In genomic region chr3:154331506-154332212, GRCm38 (mm10) we compare ENCODE assay signal across 8 mouse cellular contexts. TPM values are rescaled to one million over a fixed set of nuclear protein-coding genes. Genes with fewer than 3 reads are reported as not detected.
DNase-seq lines count a peak whose midpoint lies in the region; ATAC-seq lines count a peak whose summit lies in the region.

No protein-coding gene starts in this region.

- WGBS in midbrain, embryonic 10.5 days: under 1% methylated on average over 21 of the region's 21 CpGs
- under 1% methylated on average over 21 of the region's 21 CpGs for WGBS in midbrain, embryonic 16.5 days
- WGBS in heart, embryonic 14.5 days: 2% methylated on average over 21 of the region's 21 CpGs
- 2% methylated on average over 21 of the region's 21 CpGs for WGBS in liver, embryonic 12.5 days (ENCODE audit: insufficient replicate concordance)

- no peak overlapping the region for H3K9ac ChIP-seq in midbrain, embryonic 16.5 days (ENCODE audit: low read depth, low read length)
- no peak overlapping the region for H3K9ac ChIP-seq in heart, embryonic 14.5 days (ENCODE audit: low read length)
- H3K9ac ChIP-seq in liver, embryonic 12.5 days: no peak overlapping the region

- no peaks in the 10 kb centered on the region for H3K36me3 ChIP-seq in midbrain, embryonic 10.5 days
- H3K36me3 ChIP-seq in midbrain, embryonic 16.5 days (ENCODE audit: control insufficient read depth, insufficient read depth, low read length): no peaks in the 10 kb centered on the region
- no peaks in the 10 kb centered on the region for H3K36me3 ChIP-seq in heart, embryonic 14.5 days (ENCODE audit: control insufficient read depth, insufficient read depth, low read length)
- no peaks in the 10 kb centered on the region for H3K36me3 ChIP-seq in liver, embryonic 12.5 days

- H3K27ac ChIP-seq in midbrain, embryonic 10.5 days (replicated peaks): no peak overlapping the region
- H3K27ac ChIP-seq in midbrain, embryonic 16.5 days (ENCODE audit: low read length): no peak overlapping the region
- H3K27ac ChIP-seq in heart, embryonic 14.5 days (replicated peaks in 1 of 2; ENCODE audit: control insufficient read depth in 1 of 2, insufficient read depth in 1 of 2, low read depth in 2 of 2, low read length in 2 of 2): no peak overlapping the region
- H3K27ac ChIP-seq in liver, embryonic 12.5 days: no peak overlapping the region

- H3K9me3 ChIP-seq in midbrain, embryonic 10.5 days (replicated peaks): no peaks in the 10 kb centered on the region
- H3K9me3 ChIP-seq in midbrain, embryonic 16.5 days (replicated peaks; ENCODE audit: control insufficient read depth, low read length, poor library complexity, severe bottlenecking): no peaks in the 10 kb centered on the region
- no peaks in the 10 kb centered on the region for H3K9me3 ChIP-seq in heart, embryonic 14.5 days (ENCODE audit: control insufficient read depth, low read length)
- no peaks in the 10 kb centered on the region for H3K9me3 ChIP-seq in liver, embryonic 12.5 days (replicated peaks)

- H3K4me2 ChIP-seq in midbrain, embryonic 16.5 days (ENCODE audit: low read length): no peak overlapping the region
- peak overlapping the region; percentile 56 for H3K4me2 ChIP-seq in heart, embryonic 14.5 days (ENCODE audit: low read length)
- H3K4me2 ChIP-seq in liver, embryonic 12.5 days: peak overlapping the region; percentile 34

- peaks cover 37% of the 10 kb centered on the region for H3K4me1 ChIP-seq in midbrain, embryonic 10.5 days
- H3K4me1 ChIP-seq in midbrain, embryonic 16.5 days (ENCODE audit: control insufficient read depth, insufficient read depth, low read length): peaks cover 15% of the 10 kb centered on the region
- H3K4me1 ChIP-seq in heart, embryonic 14.5 days (ENCODE audit: control insufficient read depth in 2 of 2, insufficient read depth in 2 of 2, low read length in 2 of 2): peaks cover 4 to 13% of the 10 kb centered on the region in 2 experiments; a peak in 3 of 4 replicates
- peaks cover 10% of the 10 kb centered on the region; the same call in 1 of the 2 replicates for H3K4me1 ChIP-seq in liver, embryonic 12.5 days

- peaks cover 99% of the 10 kb centered on the region for H3K27me3 ChIP-seq in midbrain, embryonic 10.5 days (ENCODE audit: low read depth, poor library complexity, severe bottlenecking)
- peaks cover 51% of the 10 kb centered on the region for H3K27me3 ChIP-seq in midbrain, embryonic 16.5 days (ENCODE audit: control insufficient read depth, insufficient read depth, low read depth, low read length)
- H3K27me3 ChIP-seq in heart, embryonic 14.5 days (ENCODE audit: control insufficient read depth, insufficient read depth, low read length): peaks cover 92% of the 10 kb centered on the region
- peaks cover 99% of the 10 kb centered on the region for H3K27me3 ChIP-seq in liver, embryonic 12.5 days (replicated peaks)

- no peak for ATAC-seq in midbrain, embryonic 16.5 days
- ATAC-seq in heart, embryonic 14.5 days (ENCODE audit: insufficient number of reproducible peaks, insufficient read depth, low FRiP score, low read depth): no peak
- ATAC-seq in liver, embryonic 12.5 days: no peak
- ATAC-seq in cerebellum, adult (ENCODE audit: insufficient number of reproducible peaks, low FRiP score, low TSS enrichment): no peak

- peak overlapping the region; percentile 35 for H3K4me3 ChIP-seq in midbrain, embryonic 10.5 days
- no peak overlapping the region for H3K4me3 ChIP-seq in midbrain, embryonic 16.5 days (ENCODE audit: low read depth, low read length)
- H3K4me3 ChIP-seq in heart, embryonic 14.5 days (ENCODE audit: control insufficient read depth in 1 of 2, insufficient read depth in 1 of 2, low read depth in 1 of 2, low read length in 2 of 2): peak overlapping the region; percentile 22 to 24; a peak in 3 of 4 replicates
- H3K4me3 ChIP-seq in liver, embryonic 12.5 days: peak overlapping the region; percentile 15; the same call in 1 of the 2 replicates

- peak; percentile 45 for DNase-seq in midbrain, embryonic 10.5 days (ENCODE audit: low spot score)
- no peak for DNase-seq in layer of hippocampus, adult 18-20 months (ENCODE audit: low spot score in 2 of 2)
- DNase-seq in urinary bladder, postnatal 14 days (ENCODE audit: low spot score): no peak
- DNase-seq in ovary, postnatal 36 days (ENCODE audit: low spot score): no peak

RNA-seq across cellular contexts. Expression of gene Lhx8, which starts 1.2 kb away (rescaled TPM):
- polyA plus RNA-seq in midbrain, embryonic 10.5 days (2016; fragmentation: Nextera tagmentation; extraction: Ambion mirVana): 0.31 and 0.84 TPM in 2 replicates
- 2.9 and 4.3 TPM in 2 replicates for polyA plus RNA-seq in midbrain, embryonic 16.5 days (2015; fragmentation: Nextera tagmentation; extraction: Ambion mirVana)
- polyA plus RNA-seq in heart, embryonic 14.5 days (2014; fragmentation: Nextera tagmentation; extraction: Ambion mirVana): 0.23 and 0.38 TPM in 2 replicates
- 0.11 TPM in 1 of 2 replicates, not detected in the other for polyA plus RNA-seq in liver, embryonic 12.5 days (2016; fragmentation: Nextera tagmentation; extraction: Ambion mirVana)
- under 1 TPM in 1 of 2 experiments, not detected in 1; 0.33 TPM for total RNA-seq in layer of hippocampus, adult 18-20 months (2021)
